Mouse (Mus musculus) CD4-positive, CD25-positive, alpha-beta regulatory T cell (primary cell): ENCODE results near the gene Otof. TPM values are rescaled to one million over a fixed set of nuclear protein-coding genes. Genes with fewer than 3 reads are reported as not detected.

Experiments used
- polyA plus RNA-seq: library from polyadenylated mRNA; unstranded; fragments of 100-300 nt; shearing (Covaris generic); gene quantifications from one replicate; pipeline ENCODE4 v1.2.1, GENCODE M21; 2017

Otof gene
- not detected for polyA plus RNA-seq

GRCm38 (mm10) chr5:30461821-30462220 is at the start of gene Otof:
Gene Otof (minus strand): TSS chr5:30461932.

GRCm38 (mm10) chr5:30465861-30466260 is 4.1 kb upstream of the Otof start, which contains the start of gene 1700001C02Rik:
Gene 1700001C02Rik (plus strand): TSS chr5:30466047.

Other genes with a start within 250 kb of the Otof start
- gene Selenoi, start 229.4 kb downstream of the Otof start, polyA plus RNA-seq = 19.4 TPM
- gene Drc1, start 180.5 kb downstream of the Otof start, polyA plus RNA-seq = 8.9 TPM
- not detected for gene 1700001C02Rik, start 4.1 kb upstream of the Otof start, polyA plus RNA-seq
- not detected for gene Cib4, start 83.9 kb upstream of the Otof start, polyA plus RNA-seq
- 0.06 TPM for gene Kcnk3, start 126.2 kb upstream of the Otof start, polyA plus RNA-seq
- gene Slc35f6, start 186.0 kb upstream of the Otof start, polyA plus RNA-seq = 25.1 TPM
- gene Cenpa, start 204.8 kb upstream of the Otof start, polyA plus RNA-seq = 77.6 TPM
- not detected for gene Dpysl5, start 249.6 kb upstream of the Otof start, polyA plus RNA-seq